In genomic region chr10:93672646-93673479, GRCm38 (mm10) we compare ENCODE assay signal across 8 mouse cellular contexts. TPM values are rescaled to one million over a fixed set of nuclear protein-coding genes. Genes with fewer than 3 reads are reported as not detected.
A peak's percentile ranks its signal among the peaks of the same experiment; 100 is the strongest.
DNase-seq lines count a peak whose midpoint lies in the region; ATAC-seq lines count a peak whose summit lies in the region.

No protein-coding gene starts in this region.

- H3K4me3 ChIP-seq in embryonic facial prominence, embryonic 10.5 days: no peak overlapping the region
- H3K4me3 ChIP-seq in liver, embryonic 16.5 days (ENCODE audit: low read depth, low read length): peak overlapping the region; percentile 27
- no peak overlapping the region for H3K4me3 ChIP-seq in hindbrain, embryonic 10.5 days
- H3K4me3 ChIP-seq in forebrain, embryonic 14.5 days (ENCODE audit: low read depth, low read length): no peak overlapping the region
- no peak overlapping the region for H3K4me3 ChIP-seq in neural tube, embryonic 15.5 days (replicated peaks)

- no peaks in the 10 kb centered on the region for H3K4me1 ChIP-seq in embryonic facial prominence, embryonic 10.5 days
- peaks cover 41% of the 10 kb centered on the region for H3K4me1 ChIP-seq in liver, embryonic 16.5 days (ENCODE audit: control insufficient read depth, low read depth, low read length)
- 0 out of 2 replicates have a peak, but pooled peaks cover under 1% of the 10 kb centered on the region for H3K4me1 ChIP-seq in hindbrain, embryonic 10.5 days (replicated peaks)
- no peaks in the 10 kb centered on the region for H3K4me1 ChIP-seq in forebrain, embryonic 14.5 days (ENCODE audit: control insufficient read depth, insufficient read depth, low read length)
- H3K4me1 ChIP-seq in neural tube, embryonic 15.5 days: no peaks in the 10 kb centered on the region

- H3K36me3 ChIP-seq in embryonic facial prominence, embryonic 10.5 days (replicated peaks): peaks cover 6% of the 10 kb centered on the region; the same call in 1 of the 2 replicates
- H3K36me3 ChIP-seq in liver, embryonic 16.5 days (ENCODE audit: control insufficient read depth, insufficient read depth): no peaks in the 10 kb centered on the region
- peaks cover 21% of the 10 kb centered on the region for H3K36me3 ChIP-seq in hindbrain, embryonic 10.5 days
- no peaks in the 10 kb centered on the region for H3K36me3 ChIP-seq in forebrain, embryonic 14.5 days (ENCODE audit: control insufficient read depth, insufficient read depth, low read length)
- H3K36me3 ChIP-seq in neural tube, embryonic 15.5 days: no peaks in the 10 kb centered on the region

- 0 out of 2 replicates have a peak, but pooled peaks cover 2% of the 10 kb centered on the region for H3K9me3 ChIP-seq in embryonic facial prominence, embryonic 10.5 days
- no peaks in the 10 kb centered on the region for H3K9me3 ChIP-seq in liver, embryonic 16.5 days (replicated peaks; ENCODE audit: control insufficient read depth, low read length)
- H3K9me3 ChIP-seq in hindbrain, embryonic 10.5 days: peaks cover 7% of the 10 kb centered on the region; the same call in 1 of the 2 replicates
- H3K9me3 ChIP-seq in forebrain, embryonic 14.5 days (replicated peaks; ENCODE audit: control insufficient read depth, low read length): no peaks in the 10 kb centered on the region
- no peaks in the 10 kb centered on the region for H3K9me3 ChIP-seq in neural tube, embryonic 15.5 days (replicated peaks)

- intact Hi-C loops in heart, postnatal 10 days (cut with DNase I): loop anchor here (5.0 kb wide), 1 partner anchor 34 kb away; no protein-coding TSS in a partner anchor

- WGBS in embryonic facial prominence, embryonic 10.5 days: 83% methylated on average over 22 of the region's 22 CpGs
- WGBS in liver, embryonic 16.5 days (ENCODE audit: insufficient replicate concordance): 29% methylated on average over 22 of the region's 22 CpGs
- 83% methylated on average over 22 of the region's 22 CpGs for WGBS in hindbrain, embryonic 10.5 days
- 86% methylated on average over 22 of the region's 22 CpGs for WGBS in forebrain, embryonic 14.5 days
- WGBS in neural tube, embryonic 15.5 days: 76% methylated on average over 22 of the region's 22 CpGs

- peak; percentile 18 for DNase-seq in CD4-positive helper T cell, adult 2 months (ENCODE audit: low read depth, low spot score)
- peak; percentile 7 for DNase-seq in embryonic facial prominence, embryonic 10.5 days (ENCODE audit: low spot score)
- DNase-seq in heart, postnatal 10 days: peak; percentile 73 to 74
- no peak for DNase-seq in hindbrain, embryonic 10.5 days (ENCODE audit: low spot score)
- DNase-seq in kidney, adult 18-20 months: no peak
- DNase-seq in forebrain, embryonic 14.5 days (ENCODE audit: low spot score): no peak

- no peak overlapping the region for H3K27ac ChIP-seq in embryonic facial prominence, embryonic 10.5 days (replicated peaks)
- H3K27ac ChIP-seq in liver, embryonic 16.5 days (ENCODE audit: low read length): peak overlapping the region; percentile 51
- no peak overlapping the region for H3K27ac ChIP-seq in hindbrain, embryonic 10.5 days
- no peak overlapping the region for H3K27ac ChIP-seq in forebrain, embryonic 14.5 days (ENCODE audit: low read depth, low read length)
- no peak overlapping the region for H3K27ac ChIP-seq in neural tube, embryonic 15.5 days (replicated peaks)

- H3K9ac ChIP-seq in liver, embryonic 16.5 days (ENCODE audit: low read depth, low read length): peak overlapping the region; percentile 34
- H3K9ac ChIP-seq in forebrain, embryonic 14.5 days (ENCODE audit: low read length): no peak overlapping the region
- no peak overlapping the region for H3K9ac ChIP-seq in neural tube, embryonic 15.5 days (replicated peaks)

- peak; percentile 75 for ATAC-seq in liver, embryonic 16.5 days (ENCODE audit: low read depth)
- ATAC-seq in forebrain, embryonic 14.5 days: no peak
- no peak for ATAC-seq in neural tube, embryonic 15.5 days (ENCODE audit: low FRiP score)

- no peaks in the 10 kb centered on the region for H3K27me3 ChIP-seq in embryonic facial prominence, embryonic 10.5 days (replicated peaks; ENCODE audit: low read depth, poor library complexity, severe bottlenecking)
- no peaks in the 10 kb centered on the region for H3K27me3 ChIP-seq in liver, embryonic 16.5 days (ENCODE audit: control insufficient read depth, insufficient read depth, low read depth, low read length)
- no peaks in the 10 kb centered on the region for H3K27me3 ChIP-seq in hindbrain, embryonic 10.5 days (ENCODE audit: insufficient read depth, poor library complexity, severe bottlenecking)
- H3K27me3 ChIP-seq in forebrain, embryonic 14.5 days (replicated peaks; ENCODE audit: control insufficient read depth, insufficient read depth, low read length): no peaks in the 10 kb centered on the region
- no peaks in the 10 kb centered on the region for H3K27me3 ChIP-seq in neural tube, embryonic 15.5 days (replicated peaks)

- peak overlapping the region; percentile 61 for H3K4me2 ChIP-seq in liver, embryonic 16.5 days (ENCODE audit: low read depth, low read length)
- H3K4me2 ChIP-seq in forebrain, embryonic 14.5 days (ENCODE audit: low read length): no peak overlapping the region
- no peak overlapping the region for H3K4me2 ChIP-seq in neural tube, embryonic 15.5 days

RNA-seq across cellular contexts. Expression of gene Ntn4, which starts 32.4 kb away (rescaled TPM):
- polyA plus RNA-seq in embryonic facial prominence, embryonic 10.5 days (2016; fragmentation: Nextera tagmentation; extraction: Ambion mirVana): 0.41 and 0.87 TPM in 2 replicates
- total RNA-seq in heart, postnatal 10 days (2021): 10 to 100 TPM; 24.6 to 36.4 TPM
- 0.22 and 0.23 TPM in 2 replicates for polyA plus RNA-seq in liver, embryonic 16.5 days (2015; fragmentation: Nextera tagmentation; extraction: Ambion mirVana)
- 0.90 and 2.2 TPM in 2 replicates for polyA plus RNA-seq in hindbrain, embryonic 10.5 days (2016; fragmentation: Nextera tagmentation; extraction: Ambion mirVana)
- 0.78 and 0.97 TPM in 2 replicates for polyA plus RNA-seq in forebrain, embryonic 14.5 days (2014; fragmentation: Nextera tagmentation; extraction: Ambion mirVana)
- polyA plus RNA-seq in neural tube, embryonic 15.5 days (2015; fragmentation: Nextera tagmentation; extraction: Ambion mirVana): 0.43 and 0.59 TPM in 2 replicates

Comparison
In these comparisons a context has a peak if more than half of its experiments do, and no peak if none do; other contexts are left out.
1. DNase-seq: peak in CD4-positive helper T cell, adult 2 months (single experiment), embryonic facial prominence, embryonic 10.5 days (single experiment) and heart, postnatal 10 days (2 of 2); none in hindbrain, embryonic 10.5 days (single experiment), kidney, adult 18-20 months (single experiment) and forebrain, embryonic 14.5 days (single experiment).